Mouse (Mus musculus) C2C12 (cell line): ENCODE results near the gene Ncf4.

Experiments used
- CEBPB ChIP-seq: IDR thresholded peaks from one replicate; pipeline ENCODE4 v1.6.1; 2011; ENCODE audit warnings: low read depth, mild to moderate bottlenecking, control low read depth, moderate library complexity
- CTCF ChIP-seq: IDR thresholded peaks from one replicate; pipeline ENCODE4 v1.5.1; 2011; ENCODE audit not compliant: control insufficient read depth, insufficient read depth, insufficient read length
- MYOD1 ChIP-seq: IDR thresholded peaks from one replicate; pipeline ENCODE4 v1.6.1; 2011; ENCODE audit warnings: low read depth; ENCODE audit not compliant: control insufficient read depth, insufficient read length
- MYOG ChIP-seq: IDR thresholded peaks from one replicate; pipeline ENCODE4 v1.6.1; 2011; ENCODE audit not compliant: control insufficient read depth, insufficient read length; ENCODE audit errors: extremely low read depth
- USF1 ChIP-seq: IDR thresholded peaks from one replicate; pipeline ENCODE4 v1.6.1; 2011; ENCODE audit warnings: low read depth, mild to moderate bottlenecking, control low read depth, moderate library complexity

GRCm38 (mm10) chr15:78211367-78211766 is 33.2 kb upstream of the Ncf4 start:
- no peak for TF ChIP-seq USF1
- TF ChIP-seq CTCF: no peak
- TF ChIP-seq CEBPB: no peak
- no peak for TF ChIP-seq MYOD1
- no peak for TF ChIP-seq MYOG
